9 mouse cellular contexts compared by ENCODE assay signal in the genomic region with DNA sequence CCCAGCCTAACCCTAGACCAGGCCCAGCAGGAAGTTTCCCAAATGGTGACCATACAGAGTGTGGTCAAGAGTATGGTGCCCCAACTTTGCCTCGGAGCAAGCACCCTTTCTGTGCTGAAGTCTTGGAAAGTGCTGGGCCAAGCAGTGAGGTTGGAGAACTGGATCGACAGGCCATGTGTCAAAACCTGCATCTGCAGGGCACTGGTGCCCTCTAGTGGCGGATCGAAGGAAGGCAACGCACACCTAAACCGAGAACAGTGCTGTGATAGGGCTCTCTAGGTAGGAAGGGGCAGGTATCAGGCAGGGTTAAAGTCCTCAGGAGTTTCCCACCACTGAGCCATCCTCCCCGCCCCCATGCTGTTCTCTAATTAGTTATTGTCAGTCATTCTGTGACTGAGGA. TPM values are rescaled to one million over a fixed set of nuclear protein-coding genes. Genes with fewer than 3 reads are reported as not detected.
DNase-seq lines count a peak whose midpoint lies in the region; ATAC-seq and TF ChIP-seq lines count a peak whose summit lies in the region.
"Had no signal": no experiment of that assay in that cellular context is flagged by ENCODE, and none has a peak within 500 bp of the region (broad histone marks: within the 10 kb centered on the region; RNA-seq: fewer than 3 reads in every experiment).

No protein-coding gene starts in this region.

- TF ChIP-seq CTCF in small intestine, adult 2 months (IDR thresholded peaks at IDR 0.05; ENCODE audit: extremely low read depth, insufficient read length, insufficient replicate concordance, low read depth, low read length): peak; percentile 98

- TF ChIP-seq POLR2A in small intestine, adult 2 months (IDR thresholded peaks at IDR 0.05; ENCODE audit: low read depth, low read length): no peak

- peaks cover 8% of the 10 kb centered on the region; the same call in 1 of the 2 replicates for H3K27me3 ChIP-seq in midbrain, embryonic 13.5 days
- H3K27me3 ChIP-seq in small intestine, adult 2 months (ENCODE audit: control insufficient read depth, insufficient read depth, low read length): no peaks in the 10 kb centered on the region
- H3K27me3 ChIP-seq: lung, embryonic 15.5 days had no signal

- H3K4me1 ChIP-seq in midbrain, embryonic 13.5 days (replicated peaks): peaks cover 19% of the 10 kb centered on the region
- H3K4me1 ChIP-seq in small intestine, adult 2 months (ENCODE audit: control insufficient read depth, insufficient read depth, insufficient read length, low read length): no peaks in the 10 kb centered on the region
- H3K4me1 ChIP-seq: lung, embryonic 15.5 days had no signal

- H3K4me2 ChIP-seq in midbrain, embryonic 13.5 days (replicated peaks): no peak overlapping the region
- H3K4me2 ChIP-seq: lung, embryonic 15.5 days had no signal

- peak; percentile 90 for ATAC-seq in frontal cortex, adult (ENCODE audit: low TSS enrichment)
- ATAC-seq in inflammation-experienced regulatory T-cells, adult 6 months: peak; percentile 38
- peak; percentile 49 for ATAC-seq in midbrain, embryonic 13.5 days

- peak; percentile 45 for DNase-seq in T-cell, adult 2 months (ENCODE audit: low spot score)
- DNase-seq in cerebellum, adult 9-10 months: peak; percentile 72
- DNase-seq in left cerebral cortex, postnatal 14 days (ENCODE audit: low spot score in 2 of 2): peak; percentile 66 to 81
- DNase-seq in yolk sac, embryonic 10.5 days (ENCODE audit: low spot score): peak; percentile 78

- no peak overlapping the region for H3K9ac ChIP-seq in midbrain, embryonic 13.5 days (replicated peaks)
- H3K9ac ChIP-seq: lung, embryonic 15.5 days had no signal

- no peaks in the 10 kb centered on the region for H3K36me3 ChIP-seq in midbrain, embryonic 13.5 days
- no peaks in the 10 kb centered on the region for H3K36me3 ChIP-seq in small intestine, adult 2 months (ENCODE audit: control insufficient read depth, insufficient read depth, low read length)
- H3K36me3 ChIP-seq: lung, embryonic 15.5 days had no signal

- WGBS in midbrain, embryonic 13.5 days: 0% methylated on average over 7 of the region's 7 CpGs
- WGBS in small intestine, adult 2 months: 0% methylated on average over 7 of the region's 7 CpGs

- H3K27ac ChIP-seq in midbrain, embryonic 13.5 days: no peak overlapping the region
- no peak overlapping the region for H3K27ac ChIP-seq in small intestine, adult 2 months (ENCODE audit: insufficient read depth, low read depth, low read length)
- H3K27ac ChIP-seq: lung, embryonic 15.5 days had no signal

- no peaks in the 10 kb centered on the region for H3K9me3 ChIP-seq in midbrain, embryonic 13.5 days
- H3K9me3 ChIP-seq: lung, embryonic 15.5 days had no signal

- H3K4me3 ChIP-seq in midbrain, embryonic 13.5 days (replicated peaks): no peak overlapping the region
- no peak overlapping the region for H3K4me3 ChIP-seq in small intestine, adult 2 months (ENCODE audit: low read depth, low read length)
- H3K4me3 ChIP-seq: lung, embryonic 15.5 days had no signal

- intact Hi-C loops in left cerebral cortex, postnatal 14 days (cut with DNase I): loop anchor here (2.0 to 5.0 kb wide), 2 partner anchors 511 to 559 kb away; no protein-coding TSS in a partner anchor

RNA-seq across cellular contexts. Expression of a gene that starts 37.9 kb away (rescaled TPM):
- polyA plus RNA-seq in inflammation-experienced regulatory T-cells, adult 6 months (2017; shearing (Covaris generic)): 1 to 10 TPM in 1 of 3 experiments, not detected in 2; 1.5 TPM
- 10 to 100 TPM; 11.9 to 13.7 TPM for total RNA-seq in left cerebral cortex, postnatal 14 days (2021)
- 12.2 and 13.8 TPM in 2 replicates for polyA plus RNA-seq in midbrain, embryonic 13.5 days (2015; fragmentation: Nextera tagmentation; extraction: Ambion mirVana)
- polyA plus RNA-seq in small intestine, adult 2 months (2012; rRNA removed): 43.2 and 82.9 TPM in 2 replicates

Comparison
In these comparisons a context has a peak if more than half of its experiments do, and no peak if none do; other contexts are left out.
1. ATAC-seq: peak in every context shown above with its lines; median percentile 90 in frontal cortex, adult; 49 in midbrain, embryonic 13.5 days; 38 in inflammation-experienced regulatory T-cells, adult 6 months.